Mouse (Mus musculus) lung, postnatal 0 days (tissue): ENCODE results near the gene Shroom3. TPM values are rescaled to one million over a fixed set of nuclear protein-coding genes. Genes with fewer than 3 reads are reported as not detected.

Source experiments
- ATAC-seq: fragments of 200-750 bp; cut with Nextera tagmentation; 2 replicates; pipeline ENCODE4 v1.8.0; 2017; ENCODE audit warnings: moderate library complexity
- DNase-seq: peaks from one replicate; pipeline ENCODE4 v3.0.0-alpha.2; 2016; ENCODE audit warnings: low spot score
- H3K27ac ChIP-seq: fragments of 300-500 bp; sonication (generic); 2 replicates; pipeline ENCODE4 v1.5.1; 2014; ENCODE audit warnings: antibody characterized with exemption, mild to moderate bottlenecking, low read length, mixed read lengths
- H3K27me3 ChIP-seq: fragments of 300-500 bp; sonication (generic); replicated peaks from 2 replicates; pipeline ENCODE4 v1.6.1; 2014; ENCODE audit warnings: low read length, mixed read lengths; ENCODE audit not compliant: insufficient read depth
- H3K36me3 ChIP-seq: fragments of 300-500 bp; sonication (generic); 2 replicates; pipeline ENCODE4 v1.6.1; 2014; ENCODE audit warnings: low read length, mixed read lengths; ENCODE audit not compliant: insufficient read depth
- H3K4me1 ChIP-seq: fragments of 300-500 bp; sonication (generic); 2 replicates; pipeline ENCODE4 v1.6.1; 2014; ENCODE audit warnings: antibody characterized with exemption, low read depth, low read length, mixed read lengths; ENCODE audit not compliant: insufficient read depth
- H3K4me2 ChIP-seq: fragments of 300-500 bp; sonication (generic); replicated peaks from 2 replicates; pipeline ENCODE4 v1.6.1; 2014; ENCODE audit warnings: low read depth, mild to moderate bottlenecking, low read length, moderate library complexity, mixed read lengths
- H3K4me3 ChIP-seq: fragments of 300-500 bp; sonication (generic); 2 replicates; pipeline ENCODE4 v1.5.1; 2014; ENCODE audit warnings: low read depth, low read length
- H3K9ac ChIP-seq: fragments of 300-500 bp; sonication (generic); replicated peaks from 2 replicates; pipeline ENCODE4 v1.6.1; 2014; ENCODE audit warnings: low read depth, mild to moderate bottlenecking
- H3K9me3 ChIP-seq: fragments of 300-500 bp; sonication (generic); 2 replicates; pipeline ENCODE4 v1.6.1; 2016; ENCODE audit warnings: low read length, mixed read lengths
- CTCF ChIP-seq: IDR thresholded peaks from 2 replicates; pipeline ENCODE4 v1.5.1; 2016; ENCODE audit warnings: antibody characterized with exemption, mild to moderate bottlenecking
- EP300 ChIP-seq: IDR thresholded peaks from 2 replicates; pipeline ENCODE4 v1.6.1; 2016; ENCODE audit warnings: antibody characterized with exemption, mild to moderate bottlenecking, control low read depth
- WGBS: fragments of 180-500 bp; shearing (Covaris S2); extraction: QIAGEN DNeasy Blood & Tissue Kit; methylation state at CpG from one replicate; pipeline ENCODE4 v1.1.7; 2014; 5-methylcytosine and 5-hydroxymethylcytosine counted together
- polyA plus RNA-seq: library from polyadenylated mRNA; unstranded; fragments of >200 nt; fragmentation: Nextera tagmentation; extraction: Ambion mirVana; gene quantifications from 2 replicates; pipeline ENCODE4 v1.2.1, GENCODE M21; 2015

Gene Shroom3
- polyA plus RNA-seq, 1 experiment from 2014 or later: 8.8 TPM

GRCm38 (mm10) chr5:92867253-92867652 lies 184.0 kb downstream of the Shroom3 start:
- H3K9me3 ChIP-seq: no peaks in the 10 kb centered on the region
- 53% methylated on average over 4 of the region's 4 CpGs for WGBS
- no peak overlapping the region for H3K9ac ChIP-seq
- H3K4me3 ChIP-seq: no peak overlapping the region
- no peak overlapping the region for H3K27ac ChIP-seq
- no peak overlapping the region for H3K4me2 ChIP-seq
- TF ChIP-seq EP300: no peak
- no peak for TF ChIP-seq CTCF
- peaks cover 5% of the 10 kb centered on the region; the same call in 1 of the 2 replicates for H3K4me1 ChIP-seq
- DNase-seq: no peak
- ATAC-seq: no peak
- no peaks in the 10 kb centered on the region for H3K36me3 ChIP-seq
- no peaks in the 10 kb centered on the region for H3K27me3 ChIP-seq

GRCm38 (mm10) chr5:92868231-92868630 lies 185.0 kb downstream of the Shroom3 start:
- no peak for DNase-seq
- Histone ChIP-seq H3K4me3 (no peak overlapping the region), H3K27ac (no peak overlapping the region), H3K4me2 (no peak overlapping the region), H3K27me3 (no peaks in the 10 kb centered on the region), H3K36me3 (no peaks in the 10 kb centered on the region), H3K9ac (no peak overlapping the region), H3K9me3 (no peaks in the 10 kb centered on the region), H3K4me1 (peaks cover 5% of the 10 kb centered on the region; the same call in 1 of the 2 replicates)
- TF ChIP-seq EP300 (no peak), CTCF (no peak)
- WGBS: 79% methylated on average over 2 of the region's 2 CpGs
- ATAC-seq: no peak

GRCm38 (mm10) chr5:92871048-92871447 lies 187.8 kb downstream of the Shroom3 start:
- Histone ChIP-seq H3K27ac (no peak overlapping the region), H3K4me3 (no peak overlapping the region), H3K36me3 (no peaks in the 10 kb centered on the region), H3K9ac (no peak overlapping the region), H3K4me2 (no peak overlapping the region), H3K4me1 (peaks cover 5% of the 10 kb centered on the region; the same call in 1 of the 2 replicates), H3K27me3 (no peaks in the 10 kb centered on the region), H3K9me3 (no peaks in the 10 kb centered on the region)
- TF ChIP-seq EP300 (no peak), CTCF (no peak)
- ATAC-seq: no peak
- no peak for DNase-seq
- WGBS: 27% methylated on average over 3 of the region's 3 CpGs

- DNase-seq (peak; percentile 35), ATAC-seq (no peak)
- TF ChIP-seq EP300 (no peak), CTCF (peak; percentile 42)
- H3K27me3 ChIP-seq: no peaks in the 10 kb centered on the region
- H3K9me3 ChIP-seq: no peaks in the 10 kb centered on the region
- no peak overlapping the region for H3K9ac ChIP-seq
- no peak overlapping the region for H3K4me3 ChIP-seq
- 75% methylated on average over 4 of the region's 4 CpGs for WGBS
- H3K4me2 ChIP-seq: no peak overlapping the region
- no peaks in the 10 kb centered on the region for H3K36me3 ChIP-seq
- H3K4me1 ChIP-seq: no peaks in the 10 kb centered on the region
- H3K27ac ChIP-seq: no peak overlapping the region
Observed at GRCm38 (mm10) chr5:92872182-92872581, 188.9 kb downstream of the Shroom3 start.

GRCm38 (mm10) chr5:92872991-92873390 lies 189.8 kb downstream of the Shroom3 start:
- H3K27ac ChIP-seq: no peak overlapping the region
- no peaks in the 10 kb centered on the region for H3K9me3 ChIP-seq
- DNase-seq (no peak), ATAC-seq (peak; percentile 64)
- no peaks in the 10 kb centered on the region for H3K36me3 ChIP-seq
- H3K27me3 ChIP-seq: no peaks in the 10 kb centered on the region
- H3K9ac ChIP-seq: no peak overlapping the region
- no peak overlapping the region for H3K4me3 ChIP-seq
- no peak overlapping the region for H3K4me2 ChIP-seq
- TF ChIP-seq CTCF: no peak
- TF ChIP-seq EP300: no peak
- no peaks in the 10 kb centered on the region for H3K4me1 ChIP-seq
- 56% methylated on average over 2 of the region's 2 CpGs for WGBS

GRCm38 (mm10) chr5:92873518-92873917 lies 190.3 kb downstream of the Shroom3 start:
- no peaks in the 10 kb centered on the region for H3K9me3 ChIP-seq
- H3K4me2 ChIP-seq: no peak overlapping the region
- no peak overlapping the region for H3K27ac ChIP-seq
- no peak overlapping the region for H3K4me3 ChIP-seq
- no peaks in the 10 kb centered on the region for H3K36me3 ChIP-seq
- no peak for TF ChIP-seq CTCF
- no peak for TF ChIP-seq EP300
- H3K4me1 ChIP-seq: no peaks in the 10 kb centered on the region
- H3K27me3 ChIP-seq: no peaks in the 10 kb centered on the region
- no peak overlapping the region for H3K9ac ChIP-seq
- ATAC-seq (peak; percentile 38), DNase-seq (peak; percentile 59)

GRCm38 (mm10) chr5:92875836-92876235 lies 192.6 kb downstream of the Shroom3 start:
- Histone ChIP-seq H3K4me1 (no peaks in the 10 kb centered on the region), H3K4me2 (no peak overlapping the region), H3K27ac (no peak overlapping the region), H3K27me3 (no peaks in the 10 kb centered on the region), H3K4me3 (no peak overlapping the region), H3K9ac (no peak overlapping the region), H3K9me3 (no peaks in the 10 kb centered on the region), H3K36me3 (no peaks in the 10 kb centered on the region)
- TF ChIP-seq EP300: no peak
- TF ChIP-seq CTCF: no peak
- ATAC-seq (no peak), DNase-seq (no peak)
- 92% methylated on average over 10 of the region's 10 CpGs for WGBS
